Mouse (Mus musculus): ENCODE data around the gene Cop1.

- TF ChIP-seq CTCF (IDR thresholded peaks at IDR 0.05; ENCODE audit: low read depth) (no peak), EP300 (IDR thresholded peaks at IDR 0.05; ENCODE audit: low read depth) (no peak)
Observed at GRCm38 (mm10) chr1:159388565-159389024, 156.5 kb downstream of the Cop1 start.

All from liver, postnatal 0 days (tissue).